Mouse (Mus musculus): Measurements from ENCODE around the gene Dip2b.

The Dip2b gene

GRCm38 (mm10) chr15:100129151-100129790, 90.8 kb downstream of the Dip2b start:
- no peak for DNase-seq (ENCODE audit: low spot score)

- DNase-seq (ENCODE audit: low spot score): no peak
These were observed 101.2 kb downstream of the Dip2b start for GRCm38 (mm10) chr15:100139665-100140064.

- no peak for DNase-seq (ENCODE audit: low spot score)
These were observed 102.0 kb downstream of the Dip2b start for GRCm38 (mm10) chr15:100140428-100140827.

GRCm38 (mm10) chr15:100143091-100143801, 104.8 kb downstream of the Dip2b start:
- DNase-seq (ENCODE audit: low spot score): no peak

- DNase-seq (ENCODE audit: low spot score): no peak
These were observed 106.7 kb downstream of the Dip2b start for GRCm38 (mm10) chr15:100144854-100145824.

- no peak for DNase-seq (ENCODE audit: low spot score)
These were observed 107.5 kb downstream of the Dip2b start for GRCm38 (mm10) chr15:100145917-100146316.

- DNase-seq (ENCODE audit: low spot score): no peak
These were observed 112.1 kb downstream of the Dip2b start for GRCm38 (mm10) chr15:100150593-100150992.

- DNase-seq (ENCODE audit: low spot score): no peak
These were observed 113.9 kb downstream of the Dip2b start for GRCm38 (mm10) chr15:100152321-100152720.

- DNase-seq (ENCODE audit: low spot score): no peak
These were observed 114.6 kb downstream of the Dip2b start for GRCm38 (mm10) chr15:100153024-100153423.

- no peak for DNase-seq (ENCODE audit: low spot score)
These were observed 117.7 kb downstream of the Dip2b start for GRCm38 (mm10) chr15:100156095-100156707.

- no peak for DNase-seq (ENCODE audit: low spot score)
These were observed 118.5 kb downstream of the Dip2b start for GRCm38 (mm10) chr15:100156781-100157470.

GRCm38 (mm10) chr15:100158985-100159384, 120.5 kb downstream of the Dip2b start:
- no peak for DNase-seq (ENCODE audit: low spot score)

GRCm38 (mm10) chr15:100161747-100162280, 123.3 kb downstream of the Dip2b start:
- no peak for DNase-seq (ENCODE audit: low spot score)

GRCm38 (mm10) chr15:100163381-100164051, 125.1 kb downstream of the Dip2b start:
- DNase-seq (ENCODE audit: low spot score): no peak

- no peak for DNase-seq (ENCODE audit: low spot score)
These were observed 128.0 kb downstream of the Dip2b start for GRCm38 (mm10) chr15:100166464-100166863.

- DNase-seq (ENCODE audit: low spot score): no peak
These were observed 129.3 kb downstream of the Dip2b start for GRCm38 (mm10) chr15:100167791-100168190.

GRCm38 (mm10) chr15:100168191-100168606, 129.7 kb downstream of the Dip2b start:
- no peak for DNase-seq (ENCODE audit: low spot score)

GRCm38 (mm10) chr15:100175176-100175575, 136.7 kb downstream of the Dip2b start:
- DNase-seq (ENCODE audit: low spot score): no peak

- no peak for DNase-seq (ENCODE audit: low spot score)
These were observed 138.7 kb downstream of the Dip2b start for GRCm38 (mm10) chr15:100177167-100177566.

GRCm38 (mm10) chr15:100177575-100177974, 139.1 kb downstream of the Dip2b start:
- DNase-seq (ENCODE audit: low spot score): no peak

- no peak for DNase-seq (ENCODE audit: low spot score)
These were observed 140.0 kb downstream of the Dip2b start for GRCm38 (mm10) chr15:100178487-100178886.

Measured in spleen, adult 12 weeks (tissue).